Mouse (Mus musculus): ENCODE results near the gene Dhx9.
"Not testable (repeated sequence)": the region's sequence is repeated elsewhere in the genome, so short reads cannot be mapped to it uniquely, and the experiment has no call there.

Dhx9 gene

DNA sequence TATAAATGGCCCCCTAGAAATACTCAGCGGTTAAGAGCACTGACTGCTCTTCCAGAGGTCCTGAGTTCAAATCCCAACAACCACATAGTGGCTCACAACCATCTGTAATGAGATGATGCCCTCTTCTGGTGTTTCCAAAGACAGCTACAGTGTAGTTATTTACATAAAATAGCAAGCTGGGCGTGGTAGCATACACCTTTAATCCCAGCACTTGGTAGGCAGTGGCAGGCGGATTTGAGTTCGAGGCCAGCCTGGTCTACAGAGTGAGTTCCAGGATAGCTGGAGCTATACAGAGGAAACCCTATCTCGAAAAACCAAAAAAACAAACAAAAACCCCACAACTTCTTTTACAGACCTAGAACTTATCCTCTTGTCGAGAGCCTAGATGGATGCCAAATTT lies 1.3 kb downstream of the Dhx9 start:
- DNase-seq (ENCODE audit: low spot score in 2 of 2), result not testable (repeated sequence)

DNA sequence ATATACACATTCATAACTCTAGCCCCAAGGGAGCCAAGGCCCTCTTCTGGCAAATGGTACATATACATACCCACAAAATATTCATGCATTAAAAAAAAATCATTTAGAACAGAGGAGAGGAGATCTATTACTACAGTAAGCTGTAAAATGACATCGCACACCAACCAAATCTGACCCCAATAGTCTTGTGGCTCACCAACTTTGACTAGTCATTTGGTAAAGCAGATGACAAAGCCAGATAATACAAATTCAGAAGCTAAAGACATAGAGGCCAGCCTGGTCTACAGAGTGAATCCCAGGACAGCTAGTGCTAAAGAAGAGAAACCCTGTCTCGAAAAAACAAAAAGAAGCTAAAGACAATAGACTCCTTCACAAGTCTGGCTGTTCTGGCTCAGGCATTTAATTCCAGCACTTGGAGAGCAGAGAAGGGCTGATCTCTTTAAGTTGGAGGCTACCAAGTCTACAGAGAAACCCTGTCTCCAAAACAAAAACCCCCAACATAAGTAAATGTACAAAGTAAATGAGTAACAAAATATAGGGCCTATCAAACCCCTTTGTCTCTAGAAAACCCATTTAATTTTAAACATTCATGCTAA lies 2.2 kb downstream of the Dhx9 start:
- no peak for DNase-seq (ENCODE audit: low spot score in 2 of 2)

DNA sequence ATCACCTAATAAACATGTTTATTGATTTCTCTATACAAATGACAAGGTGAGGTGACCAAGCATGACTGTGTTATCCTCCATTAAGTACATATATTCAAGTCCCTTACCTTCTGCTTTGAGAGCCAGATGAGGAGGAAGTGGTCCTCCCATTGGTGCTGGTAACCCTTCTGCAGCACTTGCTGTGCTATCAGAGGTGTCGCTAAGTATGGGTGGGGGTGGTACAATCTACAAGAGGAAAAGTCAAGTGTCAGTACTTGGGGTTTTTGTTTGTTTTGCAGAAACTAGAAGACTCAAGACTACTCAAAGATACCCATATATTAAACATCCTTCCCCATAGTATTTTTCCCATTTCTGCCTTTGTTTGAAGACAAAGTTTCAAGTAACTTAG lies 6.4 kb downstream of the Dhx9 start:
- DNase-seq (ENCODE audit: low spot score in 2 of 2), result no peak

DNA sequence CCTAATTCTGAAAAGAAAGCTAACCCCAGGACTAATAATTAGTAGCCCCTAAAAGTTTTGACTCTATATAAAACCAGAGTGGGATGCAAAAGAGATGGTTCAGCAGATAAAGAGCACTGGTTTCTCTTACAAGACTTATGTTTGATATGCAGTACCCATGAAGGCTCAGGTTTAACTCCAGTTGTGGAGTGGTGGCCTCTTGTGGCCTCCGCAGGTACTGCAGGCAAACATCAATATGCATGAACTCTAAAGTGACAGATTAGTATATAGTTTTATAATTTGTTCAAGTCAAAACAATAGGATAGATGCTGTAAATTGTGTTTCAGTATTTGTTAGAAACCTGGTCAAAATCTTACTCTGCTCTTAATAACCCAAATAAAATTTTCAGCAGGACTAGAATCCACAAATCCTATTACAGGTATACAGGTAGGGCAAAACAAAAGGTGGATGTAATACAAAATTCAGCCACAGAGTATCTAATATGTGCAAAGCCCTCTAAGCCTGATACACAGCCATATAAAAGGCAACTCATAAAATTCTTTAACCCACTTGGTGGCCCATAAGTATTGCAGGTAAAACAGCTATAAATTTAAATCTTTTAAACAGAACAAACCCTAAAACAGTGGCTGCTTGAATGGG lies 7.0 kb downstream of the Dhx9 start:
- DNase-seq (ENCODE audit: low spot score in 2 of 2), result peak; percentile 45 to 78

GRCm38 (mm10) chr1:153479296-153479695 lies 8.2 kb downstream of the Dhx9 start:
- no peak for DNase-seq (ENCODE audit: low spot score in 2 of 2)

DNA sequence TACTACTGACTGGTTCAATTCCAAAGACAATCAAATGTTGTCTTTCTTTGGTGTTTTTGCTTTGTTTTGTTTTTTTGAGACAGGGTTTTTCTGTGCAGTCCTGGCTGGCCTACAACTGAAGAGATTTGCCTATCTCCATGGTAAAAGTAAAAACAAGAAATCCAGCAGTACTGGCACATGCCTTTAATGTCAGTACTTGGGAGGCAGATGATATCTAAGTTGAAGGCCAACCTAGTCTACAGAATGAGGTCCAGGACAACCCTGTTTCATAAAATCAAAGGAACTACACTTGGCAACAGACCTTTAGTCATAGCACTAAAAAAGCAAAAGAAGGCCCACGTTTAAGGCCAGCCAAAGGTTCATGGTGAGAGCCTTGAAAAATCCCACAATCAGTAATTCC lies 25.7 kb downstream of the Dhx9 start:
- DNase-seq (ENCODE audit: low spot score in 2 of 2), result no peak

DNA sequence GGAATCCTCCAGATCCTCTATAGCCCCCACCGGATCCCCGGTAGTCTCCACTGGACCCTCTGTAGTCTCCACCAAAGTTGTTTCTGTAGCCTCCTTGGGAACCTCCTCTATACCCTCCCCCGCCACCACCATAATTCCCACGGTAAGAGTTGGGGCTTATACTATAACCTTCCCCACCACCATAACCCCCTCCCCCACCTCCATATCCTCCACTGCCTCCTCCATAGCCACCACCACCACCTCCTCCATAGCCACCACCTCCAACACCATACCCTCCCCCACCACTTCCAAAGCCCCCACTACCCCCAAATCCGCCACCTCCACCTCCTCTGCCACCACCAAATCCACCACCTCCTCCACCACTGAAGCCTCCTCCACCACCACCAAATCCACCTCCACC lies 31.3 kb downstream of the Dhx9 start:
- DNase-seq (ENCODE audit: low spot score in 2 of 2), result no peak

DNA sequence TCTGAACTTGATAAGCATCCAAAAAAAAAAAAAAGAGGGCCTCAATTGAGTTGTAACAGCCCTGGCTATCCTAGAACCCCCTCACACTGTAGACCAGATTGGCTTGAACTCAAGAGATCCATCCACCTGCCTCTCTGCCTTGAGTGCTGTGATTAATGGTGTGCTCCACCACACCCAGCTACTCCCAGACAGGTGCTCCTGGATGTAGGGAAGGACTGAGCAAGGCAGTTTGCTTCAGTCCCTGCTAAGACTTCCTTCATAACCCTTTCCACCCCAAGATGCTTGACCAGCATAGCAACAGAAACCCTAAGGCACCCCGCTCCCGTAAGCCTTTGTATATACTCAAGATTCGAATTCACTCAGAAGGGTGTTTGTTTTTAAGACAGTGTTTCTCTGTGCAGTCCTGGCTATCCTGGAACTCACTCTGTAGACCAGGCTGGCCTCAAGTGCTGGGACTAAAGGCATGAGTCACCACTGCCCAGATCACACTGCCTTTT lies 34.3 kb downstream of the Dhx9 start:
- DNase-seq (ENCODE audit: low spot score in 2 of 2), result no peak

GRCm38 (mm10) chr1:153451237-153452154 lies 36.0 kb downstream of the Dhx9 start:
- DNase-seq (ENCODE audit: low spot score in 2 of 2), result peak in 1 of 2 experiments; percentile 25

DNA sequence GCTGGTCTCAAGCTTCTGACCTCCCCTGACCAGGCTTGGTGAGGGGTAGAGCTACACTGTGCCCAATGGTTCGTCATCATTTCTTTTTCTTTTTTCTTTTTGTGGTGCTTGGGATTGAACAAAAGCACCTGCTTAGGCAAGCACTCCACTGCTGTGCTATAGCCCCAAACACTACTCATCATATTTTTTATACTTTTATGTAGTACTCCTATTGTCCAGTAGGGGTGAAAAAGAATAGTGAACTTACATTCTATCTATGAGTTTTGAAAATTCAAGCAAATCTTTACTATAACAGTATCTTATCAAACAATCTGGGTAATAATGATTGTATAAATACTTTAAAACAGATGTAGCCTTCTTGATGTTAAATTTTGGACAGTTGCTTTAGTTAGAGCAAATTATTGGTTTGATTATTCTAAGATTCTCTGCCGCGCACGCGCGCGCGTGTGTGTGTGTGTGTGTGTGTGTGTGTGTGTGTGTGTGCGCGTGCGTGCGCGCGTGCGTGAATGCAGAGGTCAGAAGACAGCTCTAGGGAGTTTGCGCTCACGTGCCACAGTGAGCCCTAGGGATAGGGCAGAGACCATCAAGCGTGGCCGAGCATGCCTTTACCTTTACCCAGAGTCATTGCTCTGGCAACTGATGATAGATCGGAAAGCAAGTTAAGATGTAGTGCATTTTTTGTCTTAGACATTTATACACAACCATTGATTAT lies 41.2 kb downstream of the Dhx9 start:
- DNase-seq (ENCODE audit: low spot score in 2 of 2), result no peak

- DNase-seq (ENCODE audit: low spot score in 2 of 2), result no peak
These were observed 43.8 kb downstream of the Dhx9 start for GRCm38 (mm10) chr1:153443632-153444031.

DNA sequence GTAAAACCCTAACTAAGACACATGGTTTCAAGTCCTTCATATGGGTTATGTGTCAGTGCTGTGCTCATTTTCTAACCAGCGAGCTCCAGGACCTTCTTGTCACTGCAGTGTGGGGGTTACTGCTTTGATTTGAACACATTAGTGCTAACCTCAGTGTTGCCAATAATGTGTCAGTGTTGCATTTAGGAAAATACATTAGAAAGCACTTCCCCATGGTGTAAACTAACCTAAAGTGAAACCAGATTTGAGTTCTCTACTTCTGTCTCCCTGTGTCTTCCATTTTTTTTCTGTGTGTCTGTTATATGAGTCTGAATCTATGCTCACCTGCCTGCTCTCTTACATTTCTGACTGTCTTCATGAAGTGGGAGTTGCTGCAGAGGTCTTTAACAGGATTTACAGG lies 44.4 kb downstream of the Dhx9 start:
- no peak for DNase-seq (ENCODE audit: low spot score in 2 of 2)

DNA sequence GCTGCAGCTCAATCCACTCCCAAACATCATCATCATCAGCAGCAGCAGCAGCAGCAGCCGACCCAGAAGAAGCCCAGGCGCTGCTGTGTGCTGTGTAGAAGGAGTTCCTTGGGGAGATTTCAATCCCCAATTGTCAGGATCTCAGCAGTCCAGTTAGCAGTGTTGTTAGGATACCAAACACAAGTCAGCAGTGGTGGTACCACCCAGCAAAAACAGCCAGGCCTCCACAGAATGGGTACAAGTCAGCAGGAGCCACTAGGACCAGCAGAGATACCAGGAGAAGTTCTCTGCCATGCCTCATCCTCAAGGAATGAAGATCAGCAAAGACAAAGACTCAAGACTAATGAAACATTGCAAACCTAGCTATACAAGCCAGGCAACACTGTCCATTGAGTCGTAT lies 45.8 kb downstream of the Dhx9 start:
- DNase-seq (ENCODE audit: low spot score in 2 of 2), result no peak

GRCm38 (mm10) chr1:153440752-153441151 lies 46.7 kb downstream of the Dhx9 start:
- no peak for DNase-seq (ENCODE audit: low spot score in 2 of 2)

DNA sequence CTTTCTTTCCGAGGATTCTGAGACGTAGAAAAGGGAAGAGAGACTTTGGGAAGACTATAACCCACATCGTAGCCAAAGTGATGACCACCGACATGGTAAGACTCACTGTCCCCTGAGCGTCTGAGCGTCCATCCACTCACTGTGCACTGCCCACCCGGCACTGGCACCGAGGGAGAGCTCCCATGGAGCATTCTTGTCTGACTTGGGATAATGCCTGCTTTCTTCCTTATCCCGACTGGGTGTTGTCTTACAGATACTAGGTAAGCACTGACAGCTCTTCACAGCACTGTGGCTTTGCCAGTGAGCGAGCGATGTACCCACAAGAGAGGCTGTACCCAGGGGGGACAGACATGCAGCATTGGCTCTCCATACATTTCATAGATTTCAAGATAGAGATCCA lies 49.9 kb downstream of the Dhx9 start:
- DNase-seq (ENCODE audit: low spot score in 2 of 2), result no peak

- no peak for DNase-seq (ENCODE audit: low spot score in 2 of 2)
These were observed 53.4 kb downstream of the Dhx9 start for GRCm38 (mm10) chr1:153433851-153434589.

- no peak for DNase-seq (ENCODE audit: low spot score in 2 of 2)
These were observed 55.1 kb downstream of the Dhx9 start for GRCm38 (mm10) chr1:153432329-153432728.

DNA sequence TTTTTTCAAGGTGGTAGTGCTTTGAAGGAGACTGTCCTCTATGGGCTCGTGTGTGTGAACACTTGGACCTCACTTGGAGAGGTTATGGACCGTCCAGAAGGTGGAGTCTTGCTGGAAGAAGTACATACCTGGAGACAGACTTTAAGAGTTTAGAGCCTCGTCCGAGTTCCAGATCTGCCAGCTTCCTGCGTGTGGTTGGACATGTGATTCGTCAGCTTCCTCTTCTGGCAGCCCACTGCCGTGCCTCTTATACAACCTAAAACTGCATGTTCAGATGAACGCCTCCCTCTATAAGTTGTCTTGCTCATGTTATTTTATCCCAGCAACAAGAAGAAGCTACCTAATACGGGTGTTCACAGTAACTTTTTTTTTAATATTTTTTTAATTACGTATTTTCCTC lies 55.8 kb downstream of the Dhx9 start:
- DNase-seq (ENCODE audit: low spot score in 2 of 2), result no peak

- no peak for DNase-seq (ENCODE audit: low spot score in 2 of 2)
These were observed 56.3 kb downstream of the Dhx9 start for GRCm38 (mm10) chr1:153431158-153431557.

DNA sequence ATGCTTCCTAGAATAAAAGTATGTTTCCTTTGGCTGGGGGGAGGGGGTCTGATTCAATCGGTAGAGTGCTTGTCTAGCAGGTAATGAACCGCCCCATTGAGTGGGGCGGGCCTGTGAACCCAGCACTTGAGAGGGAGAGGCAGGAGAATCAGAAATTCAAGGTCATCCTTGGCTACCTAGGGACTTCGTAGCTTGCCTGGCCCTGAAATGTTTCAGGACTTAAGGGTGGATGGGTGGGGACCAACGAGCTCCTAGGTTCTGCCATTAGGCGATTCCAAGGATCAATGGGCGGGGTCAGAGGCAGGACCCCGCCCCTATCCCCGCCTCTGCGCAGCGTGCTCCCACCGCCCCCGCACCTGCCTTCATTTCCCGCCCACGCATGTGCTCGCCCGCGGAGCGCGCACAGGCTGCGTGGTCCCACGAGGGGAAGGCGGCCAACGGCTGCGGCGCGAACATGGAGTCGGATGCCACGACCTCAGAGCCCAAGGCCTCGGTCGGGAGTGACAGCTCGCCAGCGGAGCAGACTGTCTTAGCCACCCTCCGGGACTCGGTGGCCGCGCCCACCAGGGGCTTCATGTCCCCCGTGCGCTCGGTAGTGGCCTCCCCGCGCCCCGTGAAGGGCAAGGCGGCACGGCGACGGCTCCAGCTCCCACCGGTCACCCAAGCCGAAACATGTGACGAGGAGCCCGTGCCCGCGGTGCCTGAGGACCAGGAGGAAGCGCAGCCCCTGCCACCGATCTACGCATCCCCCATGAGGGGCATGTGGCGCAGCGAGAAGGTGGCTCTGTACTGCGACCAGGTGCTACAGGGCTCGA lies 62.5 kb downstream of the Dhx9 start, which contains the start of gene Shcbp1l:
TSS of gene Shcbp1l (plus strand) at position 393 of the 815 bp plus-strand sequence.
- peak; percentile 41 to 57 for DNase-seq (ENCODE audit: low spot score in 2 of 2)

All from cerebellum, postnatal 4 days (tissue).